Mouse (Mus musculus): ENCODE results near the gene Fam234b.

The Fam234b gene

GRCm38 (mm10) chr6:135197921-135198532, at the start of gene Fam234b, which contains the start of gene Hebp1:
TSS of gene Fam234b (plus strand) at chr6:135197977.
TSS of gene Hebp1 (minus strand) at chr6:135198022.
- DNase-seq (ENCODE audit: low spot score): peak; percentile 50

- DNase-seq (ENCODE audit: low spot score): no peak
Measured at GRCm38 (mm10) chr6:135148506-135148905, 49.3 kb upstream of the Fam234b start.

- no peak for DNase-seq (ENCODE audit: low spot score)
Measured at GRCm38 (mm10) chr6:135149175-135149574, 48.6 kb upstream of the Fam234b start.

GRCm38 (mm10) chr6:135149722-135150121, 48.1 kb upstream of the Fam234b start:
- DNase-seq (ENCODE audit: low spot score): no peak

GRCm38 (mm10) chr6:135150311-135150710, 47.5 kb upstream of the Fam234b start:
- DNase-seq (ENCODE audit: low spot score): no peak

- DNase-seq (ENCODE audit: low spot score): no peak
Measured at GRCm38 (mm10) chr6:135153719-135154118, 44.1 kb upstream of the Fam234b start.

- DNase-seq (ENCODE audit: low spot score): no peak
Measured at GRCm38 (mm10) chr6:135156597-135156996, 41.2 kb upstream of the Fam234b start.

- DNase-seq (ENCODE audit: low spot score): no peak
Measured at GRCm38 (mm10) chr6:135157496-135157895, 40.3 kb upstream of the Fam234b start.

- no peak for DNase-seq (ENCODE audit: low spot score)
Measured at GRCm38 (mm10) chr6:135158509-135158908, 39.3 kb upstream of the Fam234b start.

GRCm38 (mm10) chr6:135161356-135161755, 36.4 kb upstream of the Fam234b start:
- DNase-seq (ENCODE audit: low spot score): no peak

- no peak for DNase-seq (ENCODE audit: low spot score)
Measured at GRCm38 (mm10) chr6:135162311-135162710, 35.5 kb upstream of the Fam234b start.

- DNase-seq (ENCODE audit: low spot score): no peak
Measured at GRCm38 (mm10) chr6:135162861-135163260, 34.9 kb upstream of the Fam234b start.

GRCm38 (mm10) chr6:135165191-135165590, 32.6 kb upstream of the Fam234b start:
- no peak for DNase-seq (ENCODE audit: low spot score)

- DNase-seq (ENCODE audit: low spot score): no peak
Measured at GRCm38 (mm10) chr6:135165706-135166105, 32.1 kb upstream of the Fam234b start.

GRCm38 (mm10) chr6:135166262-135166661, 31.5 kb upstream of the Fam234b start:
- DNase-seq (ENCODE audit: low spot score): no peak

- DNase-seq (ENCODE audit: low spot score): no peak
Measured at GRCm38 (mm10) chr6:135166712-135167111, 31.1 kb upstream of the Fam234b start.

- no peak for DNase-seq (ENCODE audit: low spot score)
Measured at GRCm38 (mm10) chr6:135167380-135168311, 30.1 kb upstream of the Fam234b start.

- no peak for DNase-seq (ENCODE audit: low spot score)
Measured at GRCm38 (mm10) chr6:135168471-135168870, 29.3 kb upstream of the Fam234b start.

GRCm38 (mm10) chr6:135169246-135169645, 28.5 kb upstream of the Fam234b start:
- DNase-seq (ENCODE audit: low spot score): no peak

GRCm38 (mm10) chr6:135171736-135172135, 26.0 kb upstream of the Fam234b start:
- DNase-seq (ENCODE audit: low spot score): no peak

- no peak for DNase-seq (ENCODE audit: low spot score)
Measured at GRCm38 (mm10) chr6:135175014-135175413, 22.8 kb upstream of the Fam234b start.

GRCm38 (mm10) chr6:135177271-135177670, 20.5 kb upstream of the Fam234b start:
- no peak for DNase-seq (ENCODE audit: low spot score)

- DNase-seq (ENCODE audit: low spot score): no peak
Measured at GRCm38 (mm10) chr6:135178599-135178998, 19.2 kb upstream of the Fam234b start.
